Mouse (Mus musculus) embryonic fibroblast, embryonic 13.5 days (primary cell): ENCODE data around the gene Gm49333. TPM values are rescaled to one million over a fixed set of nuclear protein-coding genes. Genes with fewer than 3 reads are reported as not detected.

Experiments used
- H3K27ac ChIP-seq: 2 replicates; pipeline ENCODE4 v1.5.1; 2012; ENCODE audit warnings: low read length, control low read depth, inconsistent platforms; ENCODE audit not compliant: insufficient read depth
- H3K4me1 ChIP-seq: 2 replicates; pipeline ENCODE4 v1.6.1; 2011; ENCODE audit warnings: low read length; ENCODE audit not compliant: control insufficient read depth, insufficient read depth
- H3K4me3 ChIP-seq: 2 replicates; pipeline ENCODE4 v1.5.1; 2011; ENCODE audit warnings: mild to moderate bottlenecking, control low read depth, low read length; ENCODE audit not compliant: insufficient read depth
- CTCF ChIP-seq: IDR thresholded peaks from 2 replicates; pipeline ENCODE4 v1.5.1; 2011; ENCODE audit warnings: mild to moderate bottlenecking, control low read depth, low read length, moderate library complexity, borderline replicate concordance; ENCODE audit not compliant: insufficient read depth
- POLR2A ChIP-seq: IDR thresholded peaks from 2 replicates; pipeline ENCODE4 v1.6.1; 2011; ENCODE audit warnings: low read depth, mild to moderate bottlenecking, control low read depth, low read length, moderate library complexity
- polyA plus RNA-seq: library from polyadenylated mRNA; stranded (reverse); fragments of >200 nt; gene quantifications from 2 replicates; pipeline ENCODE4 v1.2.4, GENCODE M21; 2011; ENCODE audit warnings: low read depth; ENCODE audit not compliant: missing spikeins, insufficient read length

Gene Gm49333
- polyA plus RNA-seq, 1 experiment, result not detected

GRCm38 (mm10) chr16:20621991-20622685 is 10.7 kb downstream of the Gm49333 start:
- TF ChIP-seq POLR2A (no peak; the same call in 1 of the 2 replicates), CTCF (no peak)
- H3K27ac ChIP-seq, result peak overlapping the region; percentile 63

GRCm38 (mm10) chr16:20623211-20623610 is 11.8 kb downstream of the Gm49333 start:
- Histone ChIP-seq H3K4me3 (no peak overlapping the region), H3K4me1 (0 out of 2 replicates have a peak, but pooled peaks cover 9% of the 10 kb centered on the region), H3K27ac (no peak overlapping the region)
- TF ChIP-seq POLR2A (no peak), CTCF (no peak)

More at GRCm38 (mm10) chr16:20621991-20622685, 10.7 kb downstream of the Gm49333 start:
- H3K4me1 ChIP-seq, result 0 out of 2 replicates have a peak, but pooled peaks cover 9% of the 10 kb centered on the region
- H3K4me3 ChIP-seq, result peak overlapping the region; percentile 60

- TF ChIP-seq POLR2A, result no peak
- no peak for TF ChIP-seq CTCF
- no peak overlapping the region for H3K4me3 ChIP-seq
- H3K27ac ChIP-seq, result no peak overlapping the region
- H3K4me1 ChIP-seq, result peaks cover 2% of the 10 kb centered on the region; the same call in 1 of the 2 replicates
These were observed 17.5 kb downstream of the Gm49333 start for GRCm38 (mm10) chr16:20628871-20629391.

- TF ChIP-seq POLR2A (peak; percentile 68), CTCF (no peak)
- Histone ChIP-seq H3K27ac (no peak within 1 kb of the TSS), H3K4me1 (peaks cover 2% of the 10 kb centered on the region; the same call in 1 of the 2 replicates), H3K4me3 (peak within 1 kb of the TSS; percentile 21)
These were observed 18.6 kb downstream of the Gm49333 start, which contains the start of gene Ece2 for GRCm38 (mm10) chr16:20629731-20630634. Gene Ece2, plus strand, starts transcription at chr16:20629828.

- Histone ChIP-seq H3K4me1 (no peaks in the 10 kb centered on the region), H3K27ac (no peak overlapping the region), H3K4me3 (no peak overlapping the region)
- TF ChIP-seq POLR2A (no peak), CTCF (no peak)
These were observed 26.0 kb downstream of the Gm49333 start for GRCm38 (mm10) chr16:20637410-20637809.

- Histone ChIP-seq H3K4me1 (no peaks in the 10 kb centered on the region), H3K27ac (no peak overlapping the region), H3K4me3 (no peak overlapping the region)
- TF ChIP-seq POLR2A (no peak), CTCF (no peak)
These were observed 27.0 kb downstream of the Gm49333 start for GRCm38 (mm10) chr16:20638367-20638766.

- Histone ChIP-seq H3K27ac (no peak overlapping the region), H3K4me3 (no peak overlapping the region), H3K4me1 (no peaks in the 10 kb centered on the region)
- TF ChIP-seq CTCF (peak; percentile 58; the same call in 1 of the 2 replicates), POLR2A (no peak)
These were observed 30.8 kb downstream of the Gm49333 start for GRCm38 (mm10) chr16:20642161-20642560.

- Histone ChIP-seq H3K27ac (no peak overlapping the region), H3K4me1 (no peaks in the 10 kb centered on the region), H3K4me3 (no peak overlapping the region)
- TF ChIP-seq CTCF (no peak), POLR2A (no peak)
These were observed 32.5 kb downstream of the Gm49333 start for GRCm38 (mm10) chr16:20643911-20644310.

GRCm38 (mm10) chr16:20651076-20651946 is 39.9 kb downstream of the Gm49333 start, which contains the start of gene Psmd2:
Gene Psmd2, plus strand, starts transcription at chr16:20651652.
- peak within 1 kb of the TSS; percentile 72; the same call in 1 of the 2 replicates for H3K27ac ChIP-seq
- TF ChIP-seq CTCF (no peak), POLR2A (peak; percentile 100)
- H3K4me3 ChIP-seq, result peak within 1 kb of the TSS; percentile 72
- H3K4me1 ChIP-seq, result no peaks in the 10 kb centered on the region
